Mouse (Mus musculus) megakaryocyte, embryonic 14.5 days (primary cell): ENCODE data around the gene Trappc1.

Source experiments
- FLI1 ChIP-seq: IDR thresholded peaks from 2 replicates; pipeline ENCODE4 v1.6.1; 2012; ENCODE audit warnings: low read length, inconsistent platforms, mixed read lengths
- GATA1 ChIP-seq: IDR thresholded peaks from 3 replicates; pipeline ENCODE4 v1.6.1; 2012; ENCODE audit warnings: mixed read lengths, low read length, inconsistent platforms, borderline replicate concordance

DNA sequence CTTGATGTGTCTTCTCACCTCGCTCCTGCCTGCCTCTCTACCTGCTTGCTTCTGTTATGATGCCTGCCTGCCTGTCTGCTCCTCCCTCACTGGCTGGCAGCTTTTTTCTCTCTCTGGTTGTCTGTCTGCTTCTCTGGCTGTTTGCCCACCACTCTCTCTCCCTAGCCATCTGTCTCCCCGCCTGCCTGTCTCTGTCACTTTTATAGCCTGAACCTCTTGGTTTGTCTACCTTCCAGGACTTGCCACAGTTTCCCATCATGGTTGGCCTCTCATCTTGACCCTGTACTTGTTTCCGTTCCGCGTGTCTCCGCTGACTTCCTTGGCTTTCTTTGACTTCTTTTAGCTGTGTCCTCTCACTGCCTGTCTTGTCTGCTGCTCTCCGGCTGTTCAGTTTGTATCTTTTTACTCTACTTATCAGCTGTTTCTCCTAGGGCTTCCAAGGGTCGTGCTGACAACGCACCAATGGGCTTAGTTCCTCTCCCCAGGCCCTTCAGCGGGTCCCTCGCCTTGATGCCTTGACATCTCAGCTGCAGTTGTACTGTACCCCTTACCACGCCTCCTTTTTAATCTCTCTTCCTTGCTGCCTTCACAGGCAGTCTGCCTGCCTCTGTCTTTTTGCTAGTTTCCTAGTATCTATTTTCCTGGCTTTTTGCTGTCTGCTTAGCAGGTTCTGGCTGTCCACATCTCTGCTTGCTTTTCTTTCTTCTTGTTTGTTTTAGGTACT is 48.4 kb downstream of the Trappc1 start:
- TF ChIP-seq GATA1 = no peak
- TF ChIP-seq FLI1 = no peak
